Mouse (Mus musculus): ENCODE measurements around the gene Zfp365. TPM values are rescaled to one million over a fixed set of nuclear protein-coding genes. Genes with fewer than 3 reads are reported as not detected.

The Zfp365 gene
- polyA plus RNA-seq, 1 experiment: 33.0 TPM

DNA sequence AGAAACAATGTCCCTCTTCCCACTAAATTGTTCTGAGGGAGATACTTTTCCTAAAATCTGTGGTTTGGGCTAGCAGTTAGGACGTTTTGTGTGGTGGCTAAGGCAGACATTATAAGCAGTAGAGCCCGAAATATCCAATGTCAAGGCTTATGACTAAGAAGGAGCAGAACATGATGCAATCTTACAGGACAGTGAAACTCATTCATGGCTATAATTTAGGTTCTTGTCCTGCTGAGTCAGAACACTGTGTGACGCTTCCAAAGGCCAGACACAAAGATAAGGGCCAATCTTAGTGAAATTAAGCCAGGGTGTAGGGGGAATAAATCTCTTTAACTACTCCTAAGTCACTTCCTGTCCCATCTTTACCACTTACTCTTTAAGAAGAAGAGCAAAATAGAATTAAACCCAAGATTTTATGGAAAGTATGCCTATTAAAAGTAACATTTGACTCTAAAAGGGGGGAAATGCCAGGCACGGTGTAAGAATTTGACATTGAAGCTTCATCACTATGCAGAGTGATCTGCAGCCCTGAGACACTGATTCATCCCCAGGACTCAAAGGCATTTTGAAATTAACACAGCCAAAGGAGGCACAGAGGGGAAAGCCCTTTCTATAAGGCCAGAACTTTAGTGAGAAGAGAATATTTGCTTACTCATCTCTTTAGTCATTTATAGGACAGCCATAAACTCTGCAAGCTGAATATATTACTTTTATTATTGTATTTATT lies 13.3 kb downstream of the Zfp365 start:
- no peak overlapping the region for H3K4me3 ChIP-seq (ENCODE audit: low read depth, low read length)
- no peak overlapping the region for H3K9ac ChIP-seq (ENCODE audit: low read depth, poor library complexity, severe bottlenecking)
- H3K36me3 ChIP-seq (ENCODE audit: control insufficient read depth, insufficient read depth, low read length, poor library complexity, severe bottlenecking): 0 out of 2 replicates have a peak, but pooled peaks cover 4% of the 10 kb centered on the region
- no peaks in the 10 kb centered on the region for H3K9me3 ChIP-seq (replicated peaks; ENCODE audit: control insufficient read depth, insufficient read depth, low read length, poor library complexity, severe bottlenecking)
- no peaks in the 10 kb centered on the region for H3K27me3 ChIP-seq (ENCODE audit: control insufficient read depth, insufficient read depth, low read length, poor library complexity, severe bottlenecking)
- no peak for TF ChIP-seq POLR2A (IDR thresholded peaks at IDR 0.05; ENCODE audit: insufficient read depth, low read length)
- H3K4me1 ChIP-seq (ENCODE audit: control insufficient read depth, insufficient read depth, low read length): no peaks in the 10 kb centered on the region
- H3K27ac ChIP-seq (ENCODE audit: insufficient read depth, low read length): no peak overlapping the region

DNA sequence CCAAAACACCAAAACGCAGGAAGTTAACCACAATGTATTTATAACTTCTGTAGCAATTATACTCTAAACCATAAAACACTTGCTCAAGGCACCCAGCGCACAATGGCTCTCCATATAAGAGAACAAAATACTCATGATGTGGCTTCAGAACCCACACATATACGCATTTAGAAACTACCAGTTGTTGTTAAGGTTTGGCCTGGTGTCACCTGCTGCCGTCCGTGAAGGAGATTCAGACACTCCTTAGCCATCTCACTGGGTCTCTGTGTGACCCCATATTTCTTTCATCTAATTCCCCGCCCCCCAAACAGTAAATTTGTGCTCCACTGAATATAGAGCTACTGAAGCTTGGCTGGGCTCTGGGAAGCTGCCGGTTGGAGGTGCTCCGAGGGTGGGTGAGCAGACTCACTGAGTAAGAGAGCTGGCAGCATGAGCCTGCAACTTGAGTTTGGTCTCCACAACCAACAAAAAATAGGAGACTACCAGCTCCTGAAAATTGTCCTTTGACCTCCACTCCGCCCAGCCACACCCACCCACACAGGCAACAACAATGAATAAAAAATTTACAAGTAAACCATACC lies 14.0 kb downstream of the Zfp365 start:
- Histone ChIP-seq H3K36me3 (ENCODE audit: control insufficient read depth, insufficient read depth, low read length, poor library complexity, severe bottlenecking) (0 out of 2 replicates have a peak, but pooled peaks cover 4% of the 10 kb centered on the region), H3K9ac (ENCODE audit: low read depth, poor library complexity, severe bottlenecking) (no peak overlapping the region), H3K4me3 (ENCODE audit: low read depth, low read length) (no peak overlapping the region), H3K27me3 (ENCODE audit: control insufficient read depth, insufficient read depth, low read length, poor library complexity, severe bottlenecking) (no peaks in the 10 kb centered on the region), H3K9me3 (replicated peaks; ENCODE audit: control insufficient read depth, insufficient read depth, low read length, poor library complexity, severe bottlenecking) (no peaks in the 10 kb centered on the region), H3K4me1 (ENCODE audit: control insufficient read depth, insufficient read depth, low read length) (no peaks in the 10 kb centered on the region), H3K27ac (ENCODE audit: insufficient read depth, low read length) (no peak overlapping the region)
- TF ChIP-seq POLR2A (IDR thresholded peaks at IDR 0.05; ENCODE audit: insufficient read depth, low read length) (no peak), CTCF (IDR thresholded peaks at IDR 0.05; ENCODE audit: low read depth, low read length) (no peak)

DNA sequence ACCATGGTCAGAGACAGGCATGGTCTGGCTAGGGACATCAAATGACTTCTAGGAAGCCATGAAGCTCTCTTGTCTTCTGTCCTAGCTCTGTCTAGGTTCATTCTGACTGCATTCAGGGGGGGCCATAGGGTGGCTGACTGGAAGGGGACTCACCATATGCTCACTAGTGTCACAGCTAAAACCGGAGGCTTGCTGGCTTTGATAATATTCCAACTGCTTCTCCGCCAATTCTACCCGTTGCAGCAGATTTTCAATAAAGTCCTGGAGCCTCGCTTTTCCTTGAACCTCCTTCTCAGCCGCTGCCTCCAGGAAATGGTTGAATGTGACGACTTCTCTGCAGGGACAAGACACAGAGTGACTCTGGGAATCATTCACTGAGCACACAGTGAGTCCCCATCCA lies 15.2 kb downstream of the Zfp365 start:
- Histone ChIP-seq H3K27ac (ENCODE audit: insufficient read depth, low read length) (no peak overlapping the region), H3K9me3 (replicated peaks; ENCODE audit: control insufficient read depth, insufficient read depth, low read length, poor library complexity, severe bottlenecking) (no peaks in the 10 kb centered on the region), H3K27me3 (ENCODE audit: control insufficient read depth, insufficient read depth, low read length, poor library complexity, severe bottlenecking) (no peaks in the 10 kb centered on the region), H3K36me3 (ENCODE audit: control insufficient read depth, insufficient read depth, low read length, poor library complexity, severe bottlenecking) (0 out of 2 replicates have a peak, but pooled peaks cover 4% of the 10 kb centered on the region), H3K4me3 (ENCODE audit: low read depth, low read length) (no peak overlapping the region), H3K4me1 (ENCODE audit: control insufficient read depth, insufficient read depth, low read length) (no peaks in the 10 kb centered on the region), H3K9ac (ENCODE audit: low read depth, poor library complexity, severe bottlenecking) (no peak overlapping the region)
- no peak for TF ChIP-seq EP300 (IDR thresholded peaks at IDR 0.05; ENCODE audit: insufficient read depth, low read depth, low read length)
- no peak for TF ChIP-seq CTCF (IDR thresholded peaks at IDR 0.05; ENCODE audit: low read depth, low read length)
- no peak for TF ChIP-seq POLR2A (IDR thresholded peaks at IDR 0.05; ENCODE audit: insufficient read depth, low read length)

- Histone ChIP-seq H3K27me3 (ENCODE audit: control insufficient read depth, insufficient read depth, low read length, poor library complexity, severe bottlenecking) (no peaks in the 10 kb centered on the region), H3K36me3 (ENCODE audit: control insufficient read depth, insufficient read depth, low read length, poor library complexity, severe bottlenecking) (0 out of 2 replicates have a peak, but pooled peaks cover 4% of the 10 kb centered on the region), H3K9ac (ENCODE audit: low read depth, poor library complexity, severe bottlenecking) (no peak overlapping the region), H3K4me3 (ENCODE audit: low read depth, low read length) (no peak overlapping the region), H3K27ac (ENCODE audit: insufficient read depth, low read length) (no peak overlapping the region), H3K9me3 (replicated peaks; ENCODE audit: control insufficient read depth, insufficient read depth, low read length, poor library complexity, severe bottlenecking) (no peaks in the 10 kb centered on the region), H3K4me1 (ENCODE audit: control insufficient read depth, insufficient read depth, low read length) (no peaks in the 10 kb centered on the region)
- TF ChIP-seq POLR2A (IDR thresholded peaks at IDR 0.05; ENCODE audit: insufficient read depth, low read length) (no peak), EP300 (IDR thresholded peaks at IDR 0.05; ENCODE audit: insufficient read depth, low read depth, low read length) (no peak), CTCF (IDR thresholded peaks at IDR 0.05; ENCODE audit: low read depth, low read length) (no peak)
These were observed 17.8 kb downstream of the Zfp365 start for GRCm38 (mm10) chr10:67894683-67895082.

- 0 out of 2 replicates have a peak, but pooled peaks cover 4% of the 10 kb centered on the region for H3K36me3 ChIP-seq (ENCODE audit: control insufficient read depth, insufficient read depth, low read length, poor library complexity, severe bottlenecking)
- H3K9ac ChIP-seq (ENCODE audit: low read depth, poor library complexity, severe bottlenecking): no peak overlapping the region
- no peaks in the 10 kb centered on the region for H3K27me3 ChIP-seq (ENCODE audit: control insufficient read depth, insufficient read depth, low read length, poor library complexity, severe bottlenecking)
- no peak overlapping the region for H3K27ac ChIP-seq (ENCODE audit: insufficient read depth, low read length)
- no peaks in the 10 kb centered on the region for H3K9me3 ChIP-seq (replicated peaks; ENCODE audit: control insufficient read depth, insufficient read depth, low read length, poor library complexity, severe bottlenecking)
- TF ChIP-seq POLR2A (IDR thresholded peaks at IDR 0.05; ENCODE audit: insufficient read depth, low read length): no peak
- no peak for TF ChIP-seq CTCF (IDR thresholded peaks at IDR 0.05; ENCODE audit: low read depth, low read length)
- TF ChIP-seq EP300 (IDR thresholded peaks at IDR 0.05; ENCODE audit: insufficient read depth, low read depth, low read length): no peak
- no peaks in the 10 kb centered on the region for H3K4me1 ChIP-seq (ENCODE audit: control insufficient read depth, insufficient read depth, low read length)
- H3K4me3 ChIP-seq (ENCODE audit: low read depth, low read length): no peak overlapping the region
These were observed 18.4 kb downstream of the Zfp365 start for GRCm38 (mm10) chr10:67894059-67894458.

DNA sequence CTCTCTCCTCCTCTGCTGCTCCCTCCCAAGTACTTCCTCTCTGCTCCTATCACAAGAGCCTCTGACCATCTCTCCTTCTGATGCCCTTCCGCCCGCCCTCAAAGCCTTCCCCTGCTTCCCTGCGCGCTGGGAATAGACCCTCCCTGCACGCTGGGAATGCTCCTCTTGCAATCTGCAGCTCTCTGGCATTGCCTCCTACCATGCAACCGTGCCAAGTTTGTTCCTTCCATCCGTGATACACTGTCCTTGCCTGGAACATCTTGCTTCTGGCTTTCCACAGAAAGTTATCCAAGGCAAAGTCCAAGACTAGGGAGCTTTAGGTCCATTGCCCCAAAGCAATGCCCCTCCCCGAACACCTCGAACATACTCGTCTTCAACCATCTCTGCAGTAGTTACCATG lies 19.2 kb downstream of the Zfp365 start:
- Histone ChIP-seq H3K9me3 (replicated peaks; ENCODE audit: control insufficient read depth, insufficient read depth, low read length, poor library complexity, severe bottlenecking) (no peaks in the 10 kb centered on the region), H3K9ac (ENCODE audit: low read depth, poor library complexity, severe bottlenecking) (no peak overlapping the region), H3K27me3 (ENCODE audit: control insufficient read depth, insufficient read depth, low read length, poor library complexity, severe bottlenecking) (no peaks in the 10 kb centered on the region), H3K4me3 (ENCODE audit: low read depth, low read length) (no peak overlapping the region), H3K36me3 (ENCODE audit: control insufficient read depth, insufficient read depth, low read length, poor library complexity, severe bottlenecking) (0 out of 2 replicates have a peak, but pooled peaks cover 4% of the 10 kb centered on the region), H3K27ac (ENCODE audit: insufficient read depth, low read length) (no peak overlapping the region), H3K4me1 (ENCODE audit: control insufficient read depth, insufficient read depth, low read length) (no peaks in the 10 kb centered on the region)
- TF ChIP-seq EP300 (IDR thresholded peaks at IDR 0.05; ENCODE audit: insufficient read depth, low read depth, low read length) (no peak), POLR2A (IDR thresholded peaks at IDR 0.05; ENCODE audit: insufficient read depth, low read length) (no peak), CTCF (IDR thresholded peaks at IDR 0.05; ENCODE audit: low read depth, low read length) (no peak)

Measured in ES-Bruce4 (cell line).